Mouse (Mus musculus) embryo, embryonic 10.5 days (tissue): ENCODE measurements at regions not wholly inside any gene's neighbourhood (a gene's known extent, or its start where the extent isn't known, plus 50 kb on each side); places are given as distances from the start of the nearest gene placed in this dataset.

ENCODE experiments used
- DNase-seq: peaks from one replicate; pipeline ENCODE4 v3.0.0-alpha.2; 2015; ENCODE audit warnings: low spot score

DNA sequence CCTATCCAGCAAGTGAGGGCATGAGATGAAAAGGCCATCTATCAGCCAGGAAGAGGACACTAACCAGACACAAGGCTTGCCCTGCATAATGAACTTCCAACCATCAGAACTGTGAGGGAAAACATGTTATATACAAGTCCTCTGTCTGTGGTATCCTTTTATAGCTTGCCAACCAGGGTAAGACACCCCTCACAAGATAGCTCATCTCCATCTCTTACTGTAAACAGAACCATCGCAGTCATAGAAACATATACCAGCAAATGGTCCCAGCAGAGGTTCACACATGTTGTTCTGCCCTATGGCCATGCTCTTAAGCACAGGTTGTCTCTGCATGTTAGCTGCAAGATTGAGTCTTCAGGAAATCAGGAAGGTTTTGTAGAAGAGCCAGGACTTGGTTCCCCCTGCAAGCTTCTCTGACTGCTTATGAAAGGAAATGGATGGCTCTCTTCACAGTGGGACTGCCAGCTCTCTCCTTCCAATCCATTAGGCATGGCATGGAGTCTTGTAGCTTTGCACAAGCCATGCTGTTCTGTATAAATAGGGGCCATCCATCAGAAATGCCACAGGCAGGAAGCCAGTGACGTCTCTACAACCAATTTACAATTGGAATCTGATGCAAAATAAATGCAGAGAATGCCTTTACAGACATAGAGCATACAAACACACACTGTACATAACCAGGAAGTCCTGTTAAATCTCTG is 1514.0 kb upstream of the Lrrc6 start:
- no peak for DNase-seq

DNA sequence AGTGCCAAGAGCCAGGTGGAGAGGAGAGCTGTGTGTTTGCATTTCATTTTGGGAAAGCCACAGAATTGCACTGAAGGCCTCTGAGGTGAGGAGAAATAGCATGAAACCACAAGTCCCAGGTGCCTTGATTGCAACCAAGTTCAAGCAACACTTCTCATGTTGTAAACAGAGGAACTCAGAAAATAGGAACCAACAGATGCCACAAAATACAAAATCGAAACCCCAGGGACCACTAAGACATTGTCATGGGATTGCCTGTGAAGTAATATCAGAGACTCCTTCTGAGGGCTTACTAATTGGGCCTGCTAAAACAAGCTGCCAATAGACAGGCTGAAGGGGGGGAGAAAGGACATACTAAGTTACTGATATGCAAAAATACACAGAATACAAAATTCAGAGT is 1510.5 kb upstream of the Lrrc6 start:
- no peak for DNase-seq

DNA sequence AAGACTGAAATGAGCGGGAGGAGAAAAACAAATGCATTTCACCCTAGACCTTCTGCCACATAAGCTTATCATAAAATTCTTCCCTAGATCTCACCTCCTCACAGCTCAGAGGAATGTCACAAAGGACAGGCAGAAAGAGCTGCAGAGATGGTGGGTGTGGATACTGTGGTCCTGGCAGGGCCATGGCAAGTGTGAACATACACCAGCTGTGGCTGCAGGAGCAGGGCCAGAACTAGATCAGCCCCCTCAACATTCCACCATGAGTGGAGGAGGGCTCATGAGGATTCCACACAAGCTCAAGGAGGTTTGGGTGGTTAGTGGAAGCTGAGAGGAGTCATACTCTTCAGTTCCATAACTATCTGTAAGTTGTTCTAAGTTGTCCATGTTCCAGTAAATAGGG is 1509.5 kb upstream of the Lrrc6 start:
- DNase-seq = no peak

DNA sequence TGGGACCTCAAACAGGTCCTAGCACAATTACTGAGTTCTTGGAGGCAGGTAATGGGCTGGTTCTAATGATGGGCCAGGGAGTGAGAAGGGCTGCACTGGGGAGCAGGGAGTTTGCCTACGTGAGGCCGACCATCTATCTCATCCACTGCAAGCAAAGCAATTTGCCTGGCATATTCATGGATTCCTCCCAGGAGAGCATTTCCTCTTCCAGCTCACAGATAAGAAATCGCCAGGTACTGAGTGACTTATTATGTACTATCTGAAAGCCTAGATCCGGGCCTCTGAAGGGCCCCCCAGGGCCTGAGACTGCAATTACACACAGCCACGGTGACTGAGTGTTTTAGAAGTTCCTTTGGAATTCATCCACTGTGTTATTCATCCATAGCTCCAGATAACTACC is 1504.1 kb upstream of the Lrrc6 start:
- DNase-seq = no peak

DNA sequence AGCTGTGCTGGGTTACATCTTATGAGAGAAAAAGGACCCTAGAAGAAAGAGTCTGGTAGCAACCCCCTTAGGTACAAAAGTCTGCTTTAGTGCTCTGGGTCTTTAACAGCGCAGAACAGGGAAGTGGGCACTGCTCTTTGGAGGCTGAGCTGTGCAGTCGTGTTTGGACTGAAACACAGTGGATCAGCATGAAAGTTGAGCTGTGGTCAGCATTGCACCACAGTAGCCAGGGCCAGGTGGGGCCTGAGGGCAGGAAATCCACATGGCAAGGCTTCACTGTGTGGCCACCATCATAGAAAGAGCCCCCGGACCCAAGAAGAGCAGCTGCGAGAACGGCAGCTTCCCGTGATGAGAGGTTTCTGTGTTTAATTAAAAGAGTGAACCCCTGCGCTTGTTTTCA is 1495.8 kb upstream of the Lrrc6 start:
- no peak for DNase-seq

DNA sequence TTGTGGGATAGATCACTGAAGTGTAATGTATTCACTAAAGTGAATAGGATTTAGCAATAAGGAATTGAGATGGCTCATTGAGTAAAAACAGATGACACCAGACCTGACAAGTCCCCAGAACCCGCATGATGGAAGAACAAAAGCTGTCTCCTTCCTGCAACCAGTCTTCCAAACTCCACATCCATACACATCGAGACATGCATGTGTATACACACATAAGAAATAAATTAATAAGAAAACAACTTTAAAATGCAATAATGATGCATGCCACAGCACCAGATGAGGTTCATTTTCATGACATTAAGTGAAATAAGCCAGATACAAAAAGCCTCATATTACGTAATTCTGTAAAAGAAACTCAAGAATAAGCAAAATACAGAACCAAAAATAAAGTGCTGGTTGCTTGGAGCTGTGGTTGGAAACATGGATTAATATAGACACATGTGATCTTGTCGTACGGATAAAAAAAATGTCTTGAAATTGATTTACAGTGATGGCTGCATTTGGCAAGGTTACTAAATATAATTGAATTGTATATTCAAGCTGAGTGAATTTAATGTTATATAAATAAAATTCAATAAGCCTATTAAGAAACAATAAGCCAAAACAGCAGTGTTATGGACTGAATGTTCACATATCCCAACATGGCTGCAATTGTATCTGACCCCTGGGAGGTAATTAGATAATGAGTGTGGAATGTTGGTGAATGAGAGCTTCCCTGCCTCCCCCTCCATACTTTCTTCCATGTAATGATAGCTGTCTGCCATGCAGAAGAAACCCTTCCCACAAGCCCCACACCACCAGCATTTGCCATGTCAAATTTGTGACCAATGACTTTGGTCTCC is 1488.9 kb upstream of the Lrrc6 start:
- DNase-seq = no peak

DNA sequence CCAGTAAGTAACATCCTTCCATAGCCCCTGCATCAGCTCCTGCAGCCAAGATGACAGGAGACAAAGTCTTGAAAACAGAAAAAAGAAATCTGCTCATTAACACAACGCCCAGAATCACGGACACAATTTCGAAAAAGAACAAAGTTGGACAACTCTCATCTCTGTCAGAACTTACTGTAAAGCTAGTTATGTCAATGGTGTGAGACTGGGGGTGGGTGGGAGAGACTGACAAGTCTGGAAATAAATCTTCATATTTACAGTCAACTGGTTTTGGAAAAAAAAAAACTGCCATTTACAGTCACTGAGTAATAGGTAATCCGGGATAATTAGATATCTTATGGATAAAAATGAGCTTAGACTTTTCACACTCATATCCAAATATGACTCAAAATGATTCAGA is 1487.2 kb upstream of the Lrrc6 start:
- no peak for DNase-seq

DNA sequence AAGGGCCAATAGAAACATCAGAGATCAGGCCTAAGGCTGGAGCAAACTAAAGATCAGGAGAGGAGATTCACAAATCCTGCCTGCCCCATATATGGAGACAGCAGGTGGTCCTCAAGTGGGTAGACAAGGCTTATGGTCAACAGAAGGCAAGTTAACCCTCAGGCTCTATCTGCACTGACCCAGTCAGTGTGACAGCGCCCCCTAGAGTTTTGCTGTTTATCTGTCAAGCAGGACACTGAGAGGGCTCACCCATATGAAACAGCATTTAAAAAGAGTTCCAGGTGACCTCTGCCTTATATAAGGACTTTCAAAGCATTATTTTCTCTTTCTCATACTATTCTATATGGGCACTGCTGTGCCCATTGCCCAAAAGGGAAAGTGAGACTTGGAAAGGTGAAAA is 1482.5 kb upstream of the Lrrc6 start:
- DNase-seq = peak; percentile 29

DNA sequence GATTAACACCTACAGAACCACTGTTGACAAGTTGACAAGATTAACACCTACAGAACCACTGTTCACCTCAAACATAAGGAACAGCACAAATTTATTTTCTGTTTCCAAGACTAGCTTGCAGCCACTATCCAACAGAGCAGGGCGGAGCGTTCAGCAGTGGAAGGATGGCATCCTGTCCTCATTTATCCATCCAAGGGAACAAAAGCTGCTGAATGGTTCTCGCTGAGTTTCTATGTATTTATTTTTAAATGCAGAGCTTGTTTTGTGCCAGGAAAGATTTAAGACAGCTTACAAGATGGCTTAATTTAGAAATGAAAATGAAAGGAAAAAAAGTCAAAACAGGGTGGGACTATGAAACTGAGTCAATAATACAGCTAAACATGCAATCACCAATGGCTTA is 1481.2 kb upstream of the Lrrc6 start:
- no peak for DNase-seq

DNA sequence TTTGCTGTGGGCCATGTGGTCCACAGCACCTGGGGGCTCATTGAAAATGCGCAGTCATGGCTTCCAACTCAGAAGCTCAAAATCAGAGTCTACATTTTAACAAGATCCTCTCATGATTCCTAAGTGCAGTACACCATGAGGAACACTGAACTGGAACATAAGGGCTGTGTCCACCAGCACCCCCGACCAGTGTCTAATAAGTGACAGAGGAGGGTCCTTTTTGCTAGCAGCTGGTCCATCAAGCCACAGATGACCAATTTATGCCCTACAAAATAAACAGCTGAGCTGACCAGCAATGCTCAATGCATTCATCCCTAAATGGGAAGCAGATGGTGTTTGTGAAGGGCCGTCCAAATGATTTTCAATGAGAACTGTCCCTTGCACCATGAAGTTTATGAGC is 1478.7 kb upstream of the Lrrc6 start:
- DNase-seq = peak; percentile 29

DNA sequence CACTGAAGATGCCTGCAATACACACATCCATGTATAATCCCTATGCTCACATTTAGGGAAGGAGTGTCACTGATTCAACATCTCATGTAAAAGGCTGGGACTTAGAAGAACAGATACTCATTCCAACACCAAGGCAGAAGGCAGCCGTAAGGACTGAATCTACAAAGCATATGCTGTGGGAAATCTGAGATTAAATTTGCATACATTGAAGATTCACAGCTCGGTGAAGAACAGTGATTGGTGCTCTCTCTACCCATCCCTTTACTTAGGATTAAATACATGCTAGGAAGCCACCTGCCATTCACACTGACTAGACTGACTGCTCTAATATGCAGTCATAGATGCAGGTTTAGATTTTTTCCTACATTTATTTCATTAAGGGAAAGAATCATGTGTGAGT is 1476.5 kb upstream of the Lrrc6 start:
- no peak for DNase-seq

DNA sequence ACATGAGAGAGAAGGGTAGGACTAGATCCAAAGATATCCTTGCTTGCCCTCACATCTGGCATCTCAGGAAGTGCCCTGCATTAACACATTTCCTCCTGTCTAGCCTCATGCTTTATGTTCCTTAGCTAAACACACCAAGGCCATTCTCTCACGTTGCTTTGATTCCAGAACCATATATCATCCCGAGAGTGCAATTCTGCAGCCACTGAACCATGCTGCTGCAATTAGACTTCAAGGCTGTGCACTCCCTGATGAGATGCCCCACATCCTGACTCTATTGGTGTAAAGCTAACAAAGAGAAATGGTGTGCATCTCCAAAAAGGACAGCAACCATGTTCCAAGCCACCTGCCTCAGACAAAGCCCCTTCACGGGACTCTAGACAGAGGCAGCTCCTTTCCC is 1471.3 kb upstream of the Lrrc6 start:
- peak; percentile 48 for DNase-seq

DNA sequence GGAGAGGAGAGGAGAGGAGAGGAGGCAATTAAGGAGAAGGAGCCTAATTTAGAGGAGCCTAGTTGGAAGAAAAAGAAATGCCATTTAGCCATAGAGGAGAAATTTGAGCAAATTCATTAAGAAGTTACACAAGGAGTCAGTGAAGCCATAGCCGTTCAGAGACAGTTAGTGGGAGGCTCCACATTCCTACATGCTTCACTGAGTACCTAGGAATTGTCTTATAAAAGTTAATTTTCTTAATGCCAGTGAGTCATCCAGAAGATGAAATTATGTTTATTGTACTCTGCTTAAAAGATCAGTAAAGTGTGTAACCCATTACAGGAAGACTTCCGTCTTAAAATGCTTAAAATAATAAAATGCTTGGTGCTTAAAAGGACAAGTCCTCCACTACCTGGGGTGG is 1453.5 kb upstream of the Lrrc6 start:
- no peak for DNase-seq

DNA sequence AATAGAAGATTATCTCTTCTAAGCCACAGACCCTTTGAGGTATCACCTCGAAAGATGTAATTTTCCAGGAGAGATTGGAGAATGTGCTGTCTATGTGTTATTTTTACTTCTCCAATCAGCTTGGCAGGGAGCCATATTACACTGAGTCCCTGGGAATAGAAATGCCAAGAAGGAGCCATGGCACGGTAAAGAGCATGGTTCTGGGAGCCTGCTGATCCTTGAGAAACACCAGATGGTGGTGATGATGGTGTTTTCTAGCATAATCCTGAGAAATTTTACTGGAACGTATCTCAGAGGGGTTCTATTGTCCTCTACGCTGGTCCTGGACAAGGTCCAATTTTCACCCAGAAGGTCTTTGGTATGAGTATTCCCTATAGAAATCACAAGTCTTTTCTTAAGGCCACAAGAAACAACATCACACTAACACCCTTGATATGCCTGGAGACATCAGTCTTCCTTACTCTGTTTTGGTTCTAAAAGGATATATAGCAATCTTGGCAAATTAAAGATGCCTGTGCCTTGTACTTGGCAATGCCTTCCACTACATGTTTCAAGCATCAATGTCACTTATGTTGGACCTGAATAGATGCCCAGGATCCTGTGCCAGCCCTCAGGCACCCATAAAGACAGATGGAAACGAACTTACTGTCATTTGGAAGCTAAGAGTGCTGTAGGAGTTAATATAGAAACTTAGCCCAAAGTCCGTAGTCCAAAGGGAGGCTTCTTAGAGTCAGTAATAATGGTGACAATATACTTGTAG is 1449.8 kb upstream of the Lrrc6 start:
- no peak for DNase-seq

DNA sequence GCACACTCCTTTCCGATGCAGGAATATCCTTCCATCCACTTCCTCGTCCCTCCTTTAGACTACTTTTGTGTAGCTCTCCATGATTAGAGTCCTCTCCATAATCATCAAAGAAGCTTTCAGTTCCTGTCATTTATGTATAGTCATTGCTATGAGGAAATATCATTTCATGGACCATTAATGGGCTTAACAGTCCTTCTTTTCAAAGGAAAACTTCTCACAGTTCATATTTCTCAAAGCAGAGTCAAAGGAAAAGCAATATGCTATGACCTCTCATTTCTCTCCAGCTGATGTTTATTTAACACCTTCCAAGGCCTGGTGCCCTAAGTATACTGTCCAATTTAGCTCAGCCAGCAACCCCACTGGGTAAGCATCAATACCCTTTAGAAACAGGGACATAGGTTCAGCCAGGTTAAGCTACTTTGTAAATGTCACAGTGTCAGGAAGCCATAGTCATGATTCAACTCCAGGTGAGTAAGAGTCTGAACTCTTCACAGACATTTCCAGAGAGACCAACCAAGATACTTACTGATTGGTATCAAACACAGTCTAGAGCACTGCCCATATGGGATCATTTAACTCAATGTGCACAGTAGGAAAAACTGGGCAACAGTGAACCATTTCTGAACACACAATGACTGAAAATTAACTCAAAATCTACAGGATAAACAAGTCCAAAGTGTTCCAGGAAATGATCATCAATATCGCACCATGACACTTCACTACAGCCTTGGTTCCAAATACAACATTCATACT is 1443.8 kb upstream of the Lrrc6 start:
- no peak for DNase-seq

DNA sequence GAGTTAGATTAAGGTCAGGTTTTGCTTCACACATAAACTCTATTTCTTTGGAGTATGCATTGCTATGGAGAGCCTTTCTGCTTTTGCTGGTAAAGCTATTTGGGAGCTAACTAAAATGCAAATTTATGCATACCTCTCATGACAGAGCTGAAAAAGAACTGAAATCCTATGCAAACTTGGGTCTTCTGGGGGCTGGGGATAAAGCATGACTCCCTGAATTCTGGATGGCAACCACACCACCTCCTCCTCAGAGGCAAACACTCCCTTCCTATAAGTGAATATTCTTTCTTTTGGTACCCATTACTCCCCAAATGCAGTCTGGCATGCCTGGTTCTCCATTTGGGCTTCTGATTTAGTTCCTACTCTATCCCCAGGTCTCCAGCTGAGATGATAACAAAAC is 1442.3 kb upstream of the Lrrc6 start:
- DNase-seq = no peak

DNA sequence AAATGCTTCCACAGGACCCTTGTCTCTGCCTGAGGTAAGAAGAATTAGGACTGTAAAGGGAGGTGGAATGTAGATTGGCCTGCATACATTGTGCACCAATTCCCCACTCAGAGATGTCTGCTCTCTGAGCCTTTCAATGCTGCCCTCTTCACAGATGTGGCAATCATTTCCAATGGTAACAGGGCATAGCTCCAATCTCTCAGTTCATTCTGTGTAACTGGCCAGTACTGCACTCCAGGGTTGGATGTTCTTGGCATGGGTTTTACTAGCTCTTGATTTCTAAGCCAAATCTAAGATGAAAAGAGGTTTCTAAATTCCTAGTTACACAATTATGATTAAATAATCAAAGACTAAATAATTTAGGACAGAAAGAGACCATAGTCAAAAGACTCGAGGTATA is 1439.8 kb upstream of the Lrrc6 start:
- DNase-seq = no peak

DNA sequence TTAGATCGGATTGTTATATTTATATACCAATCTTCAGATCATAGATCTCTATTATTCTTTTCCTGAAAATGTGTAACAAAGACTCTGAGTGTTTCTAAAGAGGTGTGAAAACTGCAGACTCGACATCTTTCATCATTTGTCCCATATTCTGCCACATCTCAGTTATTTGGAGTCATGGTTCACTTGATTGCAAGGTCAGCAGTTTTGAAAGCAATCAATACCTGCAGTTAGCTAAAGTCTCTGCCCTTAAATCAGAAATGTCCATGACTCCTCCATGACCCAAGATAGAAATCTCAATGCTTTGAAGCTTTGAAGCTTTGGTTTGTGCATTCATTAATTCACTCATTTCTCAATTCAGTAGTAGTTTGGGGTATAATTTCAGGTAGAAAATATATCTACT is 1424.2 kb upstream of the Lrrc6 start:
- DNase-seq = no peak

DNA sequence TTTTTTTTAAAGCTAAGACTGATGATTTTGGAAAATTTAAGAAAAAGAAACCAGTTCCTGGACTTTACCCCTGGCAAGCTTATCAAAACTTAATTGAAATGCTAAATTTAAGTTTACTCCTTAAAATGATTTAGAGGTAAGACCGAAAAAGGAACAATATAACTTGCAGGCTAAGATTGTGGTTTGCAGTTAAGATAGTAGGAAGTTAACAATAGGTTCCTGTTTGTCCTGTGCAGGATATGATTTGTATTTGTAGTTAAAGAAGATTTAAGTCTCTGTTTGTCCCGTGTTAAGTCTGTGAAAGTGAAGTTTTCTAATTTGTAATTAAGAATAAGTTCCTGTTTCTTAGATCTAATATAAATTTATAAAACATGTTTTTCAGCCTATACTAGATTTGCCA is 1406.3 kb upstream of the Lrrc6 start:
- DNase-seq = no peak

DNA sequence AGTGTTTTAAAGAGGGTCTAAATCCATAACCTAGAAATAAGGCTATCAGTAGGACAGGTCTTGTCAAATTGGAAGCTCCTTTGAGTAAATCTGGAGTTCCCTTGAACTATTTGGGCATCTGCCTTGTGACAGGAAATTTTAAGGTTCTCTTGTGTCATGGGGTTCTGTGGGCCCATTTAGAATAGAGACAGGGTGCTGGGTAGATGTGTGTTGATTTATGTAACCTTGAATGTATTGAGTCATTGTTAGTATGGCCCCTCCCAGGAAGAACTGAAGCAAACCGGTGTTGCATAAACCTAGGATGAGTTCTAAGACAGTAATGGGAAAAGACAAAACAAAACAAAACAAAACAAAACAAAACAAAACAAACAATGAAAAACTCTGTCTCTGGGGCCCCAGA is 1404.6 kb upstream of the Lrrc6 start:
- DNase-seq = no peak

DNA sequence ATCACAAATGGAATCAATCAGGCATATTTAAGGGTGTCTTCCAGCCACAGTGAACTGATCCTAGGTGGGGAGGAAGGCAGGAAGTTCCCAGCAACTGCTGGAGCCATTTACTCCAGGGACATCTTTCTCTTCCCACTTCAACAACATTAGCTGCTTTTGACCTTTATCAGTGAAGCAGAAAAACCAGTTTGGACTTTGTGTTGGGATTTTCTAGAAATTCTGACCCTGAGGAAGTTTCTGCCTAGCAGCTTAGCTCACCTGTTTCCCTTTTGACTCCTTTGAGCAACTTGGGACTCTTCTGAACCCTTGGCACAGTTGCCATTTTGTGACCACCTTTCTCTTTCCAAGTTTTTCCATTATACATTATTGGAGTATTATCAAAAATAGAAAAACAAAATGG is 1403.9 kb upstream of the Lrrc6 start:
- DNase-seq = no peak

DNA sequence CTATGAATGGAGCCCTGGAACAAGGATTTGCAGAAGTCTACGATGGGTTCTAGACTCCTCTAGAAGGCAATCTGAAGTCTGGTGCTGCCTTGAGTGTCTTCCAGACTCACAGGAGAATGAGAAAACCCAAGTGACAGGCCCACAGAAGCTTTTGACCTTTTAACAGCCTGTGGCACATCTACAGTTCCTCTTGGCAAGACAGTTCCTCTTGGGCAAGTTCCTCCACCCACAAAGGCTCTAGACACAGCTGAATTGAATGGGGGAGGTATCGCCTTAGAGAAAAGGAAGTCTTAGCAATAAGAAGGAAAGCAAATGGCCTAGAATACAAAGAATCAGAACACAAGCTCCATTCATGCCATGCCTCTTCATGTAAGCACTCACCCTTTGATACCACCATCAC is 1402.3 kb upstream of the Lrrc6 start:
- DNase-seq = no peak
